In the genomic region with DNA sequence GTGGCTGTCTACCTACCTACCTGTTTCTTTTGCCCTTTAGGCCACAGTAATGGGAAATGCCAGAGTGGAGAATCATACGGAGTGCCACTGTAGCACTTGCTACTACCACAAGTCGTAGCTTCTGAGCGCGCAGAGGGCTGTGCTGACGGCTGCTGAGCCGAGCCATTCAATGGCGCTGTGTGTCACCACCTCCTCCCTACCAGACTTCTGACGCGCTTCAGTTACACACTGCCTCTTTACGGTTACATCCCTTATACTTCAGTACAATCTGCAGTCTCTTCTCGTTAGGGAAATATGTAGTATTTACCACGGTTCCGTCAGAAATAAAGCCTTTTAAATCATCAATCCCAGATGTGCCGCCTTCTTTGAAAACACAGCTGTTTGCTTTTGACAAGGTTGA, we compare ENCODE assay signal across 15 mouse cellular contexts. TPM values are rescaled to one million over a fixed set of nuclear protein-coding genes. Genes with fewer than 3 reads are reported as not detected.
DNase-seq lines count a peak whose midpoint lies in the region; ATAC-seq lines count a peak whose summit lies in the region.
"Had no signal": no experiment of that assay in that cellular context is flagged by ENCODE, and none has a peak within 500 bp of the region (broad histone marks: within the 10 kb centered on the region; RNA-seq: fewer than 3 reads in every experiment).

No protein-coding gene starts in this region.

- H3K4me2 ChIP-seq in heart, embryonic 12.5 days: peak overlapping the region; percentile 34
- peak overlapping the region; percentile 16; the same call in 1 of the 2 replicates for H3K4me2 ChIP-seq in lung, embryonic 15.5 days
- H3K4me2 ChIP-seq: hindbrain, embryonic 13.5 days had no signal

- no peak overlapping the region for H3K4me3 ChIP-seq in heart, embryonic 12.5 days
- no peak overlapping the region for H3K4me3 ChIP-seq in lung, embryonic 15.5 days
- H3K4me3 ChIP-seq: hindbrain, embryonic 13.5 days had no signal

- DNase-seq in heart, postnatal 25 days (ENCODE audit: low spot score): no peak
- no peak for DNase-seq in lung, postnatal 36 days
- DNase-seq in R1 (ENCODE audit: low read depth, low spot score): peak; percentile 67
- peak; percentile 18 for DNase-seq in heart, postnatal 4 days
- no peak for DNase-seq in layer of hippocampus, adult 9-10 months (ENCODE audit: low spot score)
- DNase-seq in Muller cell, postnatal 12 days (ENCODE audit: inconsistent ontology term): no peak
- DNase-seq: cerebellum, adult 2 months; liver, postnatal 0 days had no signal

- no peak for ATAC-seq in heart, embryonic 12.5 days (ENCODE audit: insufficient number of reproducible peaks, low FRiP score)
- no peak for ATAC-seq in lung, embryonic 15.5 days (ENCODE audit: borderline replicate concordance, extremely low read depth, low FRiP score, low TSS enrichment)
- ATAC-seq: liver, postnatal 0 days had no signal

- H3K9ac ChIP-seq in heart, embryonic 12.5 days: 0 out of 2 replicates have a peak overlapping the region, but pooled peaks have one; percentile 10
- no peak overlapping the region for H3K9ac ChIP-seq in lung, embryonic 15.5 days
- H3K9ac ChIP-seq: hindbrain, embryonic 13.5 days; liver, postnatal 0 days had no signal

- no peaks in the 10 kb centered on the region; the same call in 1 of the 2 replicates for H3K9me3 ChIP-seq in heart, embryonic 12.5 days (replicated peaks)
- H3K9me3 ChIP-seq in lung, embryonic 15.5 days: no peaks in the 10 kb centered on the region
- H3K9me3 ChIP-seq: hindbrain, embryonic 13.5 days had no signal

- H3K27ac ChIP-seq in heart, embryonic 12.5 days (ENCODE audit: poor library complexity, severe bottlenecking): no peak overlapping the region
- H3K27ac ChIP-seq in lung, embryonic 15.5 days: no peak overlapping the region
- H3K27ac ChIP-seq: hindbrain, embryonic 13.5 days had no signal

- 43% methylated on average over 14 of the region's 14 CpGs for WGBS in heart, embryonic 12.5 days
- WGBS in lung, embryonic 15.5 days: 38% methylated on average over 14 of the region's 14 CpGs

- H3K36me3 ChIP-seq in heart, embryonic 12.5 days: no peaks in the 10 kb centered on the region
- no peaks in the 10 kb centered on the region for H3K36me3 ChIP-seq in lung, embryonic 15.5 days
- H3K36me3 ChIP-seq: hindbrain, embryonic 13.5 days had no signal

- no peaks in the 10 kb centered on the region for H3K4me1 ChIP-seq in heart, embryonic 12.5 days (replicated peaks)
- H3K4me1 ChIP-seq in lung, embryonic 15.5 days: 0 out of 2 replicates have a peak, but pooled peaks cover 2% of the 10 kb centered on the region
- H3K4me1 ChIP-seq: hindbrain, embryonic 13.5 days had no signal

- H3K27me3 ChIP-seq in heart, embryonic 12.5 days (replicated peaks): no peaks in the 10 kb centered on the region
- no peaks in the 10 kb centered on the region for H3K27me3 ChIP-seq in lung, embryonic 15.5 days
- H3K27me3 ChIP-seq: hindbrain, embryonic 13.5 days had no signal

- intact Hi-C loops in heart, postnatal 25 days (cut with DNase I): no loop called here

RNA-seq across cellular contexts. Expression of a gene that starts 13.4 kb away (rescaled TPM):
- not detected in 2 replicates for polyA plus RNA-seq in heart, embryonic 12.5 days (2016; fragmentation: Nextera tagmentation; extraction: Ambion mirVana)
- total RNA-seq in heart, postnatal 25 days (2021): not detected
- polyA plus RNA-seq in lung, embryonic 15.5 days (2015; fragmentation: Nextera tagmentation; extraction: Ambion mirVana): not detected in 2 replicates
- not detected for total RNA-seq in heart, postnatal 4 days (2021)
- total RNA-seq: adrenal gland, postnatal 36 days; layer of hippocampus, adult 18-20 months; left cerebral cortex, postnatal 14 days; midbrain, postnatal 0 days had no signal
- polyA plus RNA-seq: cerebellum, adult 2 months; hindbrain, embryonic 13.5 days; midbrain, postnatal 0 days had no signal

RNA-seq across cellular contexts. Expression of a gene that starts 24.3 kb away (rescaled TPM):
- 18.6 and 19.8 TPM in 2 replicates for polyA plus RNA-seq in heart, embryonic 12.5 days (2016; fragmentation: Nextera tagmentation; extraction: Ambion mirVana)
- total RNA-seq in heart, postnatal 25 days (2021): 10 to 100 TPM; 14.6 to 15.6 TPM
- 16.2 and 16.7 TPM in 2 replicates for polyA plus RNA-seq in lung, embryonic 15.5 days (2015; fragmentation: Nextera tagmentation; extraction: Ambion mirVana)
- total RNA-seq in heart, postnatal 4 days (2021): 10 to 100 TPM; 23.4 to 24.6 TPM

Comparison
In these comparisons a context has a peak if more than half of its experiments do, and no peak if none do; other contexts are left out.
1. DNase-seq: peak in R1 (single experiment) and heart, postnatal 4 days (single experiment); none in heart, postnatal 25 days (single experiment), lung, postnatal 36 days (single experiment), layer of hippocampus, adult 9-10 months (single experiment) and Muller cell, postnatal 12 days (single experiment).